8 mouse cellular contexts compared by ENCODE assay signal in genomic region chr8:83577384-83577791, GRCm38 (mm10). TPM values are rescaled to one million over a fixed set of nuclear protein-coding genes. Genes with fewer than 3 reads are reported as not detected.
DNase-seq lines count a peak whose midpoint lies in the region; ATAC-seq and TF ChIP-seq lines count a peak whose summit lies in the region.

No protein-coding gene starts in this region.

- DNase-seq in intestine, embryonic 14.5 days (ENCODE audit: low spot score) = peak; percentile 49
- DNase-seq in thymus, postnatal 14 days = peak; percentile 1
- DNase-seq in thymus, postnatal 0 days (ENCODE audit: low spot score) = no peak
- no peak for DNase-seq in right cerebral cortex, postnatal 36 days (ENCODE audit: low spot score in 2 of 2)

- WGBS in intestine, embryonic 14.5 days = 54% methylated on average over 9 of the region's 9 CpGs
- 45% methylated on average over 9 of the region's 9 CpGs for WGBS in intestine, postnatal 0 days
- WGBS in forebrain, embryonic 15.5 days = 58% methylated on average over 9 of the region's 9 CpGs
- 48% methylated on average over 9 of the region's 9 CpGs for WGBS in intestine, embryonic 16.5 days
- 55% methylated on average over 9 of the region's 9 CpGs for WGBS in stomach, embryonic 14.5 days

- no peak overlapping the region for H3K27ac ChIP-seq in intestine, embryonic 14.5 days (ENCODE audit: low read depth)
- H3K27ac ChIP-seq in intestine, postnatal 0 days (ENCODE audit: low read depth, low read length) = no peak overlapping the region
- no peak overlapping the region for H3K27ac ChIP-seq in forebrain, embryonic 15.5 days (replicated peaks)
- peak overlapping the region; percentile 48 for H3K27ac ChIP-seq in intestine, embryonic 16.5 days (ENCODE audit: low read length)
- H3K27ac ChIP-seq in stomach, embryonic 14.5 days (ENCODE audit: low read length) = 0 out of 2 replicates have a peak overlapping the region, but pooled peaks have one; percentile 7

- no peaks in the 10 kb centered on the region for H3K9me3 ChIP-seq in intestine, embryonic 14.5 days (ENCODE audit: control insufficient read depth, low read length)
- no peaks in the 10 kb centered on the region for H3K9me3 ChIP-seq in intestine, postnatal 0 days (ENCODE audit: control insufficient read depth)
- no peaks in the 10 kb centered on the region for H3K9me3 ChIP-seq in forebrain, embryonic 15.5 days
- no peaks in the 10 kb centered on the region for H3K9me3 ChIP-seq in intestine, embryonic 16.5 days (ENCODE audit: control insufficient read depth, low read length)
- no peaks in the 10 kb centered on the region for H3K9me3 ChIP-seq in stomach, embryonic 14.5 days (ENCODE audit: control insufficient read depth, low read depth, low read length)

- H3K4me1 ChIP-seq in intestine, embryonic 14.5 days (replicated peaks; ENCODE audit: control insufficient read depth, insufficient read depth, low read length) = peaks cover 19% of the 10 kb centered on the region; the same call in 1 of the 2 replicates
- peaks cover 7% of the 10 kb centered on the region; the same call in 1 of the 2 replicates for H3K4me1 ChIP-seq in intestine, postnatal 0 days (replicated peaks; ENCODE audit: control insufficient read depth, insufficient read depth, low read length)
- H3K4me1 ChIP-seq in forebrain, embryonic 15.5 days = peaks cover 44% of the 10 kb centered on the region
- H3K4me1 ChIP-seq in intestine, embryonic 16.5 days (ENCODE audit: control insufficient read depth, insufficient read depth, low read length) = peaks cover 47% of the 10 kb centered on the region
- H3K4me1 ChIP-seq in stomach, embryonic 14.5 days (ENCODE audit: control insufficient read depth, insufficient read depth, low read length) = peaks cover 25% of the 10 kb centered on the region

- TF ChIP-seq CTCF in intestine, postnatal 0 days (IDR thresholded peaks at IDR 0.05; ENCODE audit: low read depth) = no peak

- no peak overlapping the region for H3K4me3 ChIP-seq in intestine, embryonic 14.5 days (ENCODE audit: low read depth, low read length)
- no peak overlapping the region for H3K4me3 ChIP-seq in intestine, postnatal 0 days (ENCODE audit: low read depth, low read length)
- no peak overlapping the region for H3K4me3 ChIP-seq in forebrain, embryonic 15.5 days
- no peak overlapping the region for H3K4me3 ChIP-seq in intestine, embryonic 16.5 days (ENCODE audit: low read length)
- H3K4me3 ChIP-seq in stomach, embryonic 14.5 days (ENCODE audit: low read depth, low read length) = no peak overlapping the region

- H3K27me3 ChIP-seq in intestine, embryonic 14.5 days (replicated peaks; ENCODE audit: control insufficient read depth, insufficient read depth, low read length) = no peaks in the 10 kb centered on the region
- H3K27me3 ChIP-seq in intestine, postnatal 0 days (replicated peaks; ENCODE audit: control insufficient read depth, insufficient read depth, low read length) = no peaks in the 10 kb centered on the region
- H3K27me3 ChIP-seq in forebrain, embryonic 15.5 days = no peaks in the 10 kb centered on the region
- no peaks in the 10 kb centered on the region for H3K27me3 ChIP-seq in intestine, embryonic 16.5 days (replicated peaks; ENCODE audit: control insufficient read depth, insufficient read depth, low read length)
- no peaks in the 10 kb centered on the region for H3K27me3 ChIP-seq in stomach, embryonic 14.5 days (ENCODE audit: control insufficient read depth, insufficient read depth, low read length)

- H3K36me3 ChIP-seq in intestine, embryonic 14.5 days (ENCODE audit: control insufficient read depth, insufficient read depth, low read length) = peaks cover 17% of the 10 kb centered on the region
- peaks cover 15% of the 10 kb centered on the region for H3K36me3 ChIP-seq in intestine, postnatal 0 days (ENCODE audit: control insufficient read depth, insufficient read depth)
- H3K36me3 ChIP-seq in forebrain, embryonic 15.5 days = peaks cover 9% of the 10 kb centered on the region
- H3K36me3 ChIP-seq in intestine, embryonic 16.5 days (ENCODE audit: control insufficient read depth, insufficient read depth, low read length) = peaks cover 8% of the 10 kb centered on the region
- H3K36me3 ChIP-seq in stomach, embryonic 14.5 days (ENCODE audit: control insufficient read depth, insufficient read depth, low read length) = peaks cover 8% of the 10 kb centered on the region

- H3K9ac ChIP-seq in intestine, embryonic 14.5 days (ENCODE audit: low read length) = no peak overlapping the region
- no peak overlapping the region for H3K9ac ChIP-seq in intestine, postnatal 0 days (ENCODE audit: low read depth, low read length)
- H3K9ac ChIP-seq in forebrain, embryonic 15.5 days (replicated peaks) = no peak overlapping the region
- H3K9ac ChIP-seq in intestine, embryonic 16.5 days (ENCODE audit: low read depth, low read length) = 0 out of 2 replicates have a peak overlapping the region, but pooled peaks have one; percentile 33
- no peak overlapping the region for H3K9ac ChIP-seq in stomach, embryonic 14.5 days (replicated peaks; ENCODE audit: low read depth, low read length)

- H3K4me2 ChIP-seq in intestine, embryonic 14.5 days (ENCODE audit: low read length) = no peak overlapping the region
- H3K4me2 ChIP-seq in intestine, postnatal 0 days (replicated peaks; ENCODE audit: low read depth) = no peak overlapping the region
- no peak overlapping the region for H3K4me2 ChIP-seq in forebrain, embryonic 15.5 days (replicated peaks)
- no peak overlapping the region for H3K4me2 ChIP-seq in intestine, embryonic 16.5 days (ENCODE audit: low read depth, low read length)
- no peak overlapping the region for H3K4me2 ChIP-seq in stomach, embryonic 14.5 days (replicated peaks; ENCODE audit: low read depth, low read length)

- ATAC-seq in intestine, embryonic 14.5 days (replicated peaks; ENCODE audit: low FRiP score, low TSS enrichment, low read depth) = no peak
- ATAC-seq in intestine, postnatal 0 days = no peak
- peak; percentile 16; the same call in 1 of the 2 replicates for ATAC-seq in forebrain, embryonic 15.5 days (replicated peaks)
- no peak for ATAC-seq in intestine, embryonic 16.5 days
- peak; percentile 20; the same call in 1 of the 2 replicates for ATAC-seq in stomach, embryonic 14.5 days (ENCODE audit: insufficient number of reproducible peaks, insufficient read depth, low FRiP score, low read depth)

RNA-seq across cellular contexts. Expression of gene Ndufb7, which starts 10.9 kb away (rescaled TPM):
- 364 and 372 TPM in 2 replicates for polyA plus RNA-seq in intestine, embryonic 14.5 days (2014; fragmentation: Nextera tagmentation; extraction: Ambion mirVana)
- polyA plus RNA-seq in intestine, postnatal 0 days (2015; fragmentation: Nextera tagmentation; extraction: Ambion mirVana) = 579 and 585 TPM in 2 replicates
- 503 and 517 TPM in 2 replicates for polyA plus RNA-seq in thymus, postnatal 0 days (2015; fragmentation: Nextera tagmentation; extraction: Ambion mirVana)
- polyA plus RNA-seq in forebrain, embryonic 15.5 days (2015; fragmentation: Nextera tagmentation; extraction: Ambion mirVana) = 327 and 356 TPM in 2 replicates
- 418 and 429 TPM in 2 replicates for polyA plus RNA-seq in intestine, embryonic 16.5 days (2015; fragmentation: Nextera tagmentation; extraction: Ambion mirVana)
- polyA plus RNA-seq in stomach, embryonic 14.5 days (2014; fragmentation: Nextera tagmentation; extraction: Ambion mirVana) = 325 and 345 TPM in 2 replicates

RNA-seq across cellular contexts. Expression of gene Tecr, which starts 30.4 kb away (rescaled TPM):
- polyA plus RNA-seq in intestine, embryonic 14.5 days (2014; fragmentation: Nextera tagmentation; extraction: Ambion mirVana) = 660 and 684 TPM in 2 replicates
- 317 and 320 TPM in 2 replicates for polyA plus RNA-seq in intestine, postnatal 0 days (2015; fragmentation: Nextera tagmentation; extraction: Ambion mirVana)
- polyA plus RNA-seq in thymus, postnatal 0 days (2015; fragmentation: Nextera tagmentation; extraction: Ambion mirVana) = 315 and 341 TPM in 2 replicates
- 683 and 712 TPM in 2 replicates for polyA plus RNA-seq in forebrain, embryonic 15.5 days (2015; fragmentation: Nextera tagmentation; extraction: Ambion mirVana)
- polyA plus RNA-seq in intestine, embryonic 16.5 days (2015; fragmentation: Nextera tagmentation; extraction: Ambion mirVana) = 660 and 691 TPM in 2 replicates
- polyA plus RNA-seq in stomach, embryonic 14.5 days (2014; fragmentation: Nextera tagmentation; extraction: Ambion mirVana) = 629 and 635 TPM in 2 replicates

RNA-seq across cellular contexts. Expression of gene Dnajb1, which starts 30.6 kb away (rescaled TPM):
- 46.5 and 48.7 TPM in 2 replicates for polyA plus RNA-seq in intestine, embryonic 14.5 days (2014; fragmentation: Nextera tagmentation; extraction: Ambion mirVana)
- polyA plus RNA-seq in intestine, postnatal 0 days (2015; fragmentation: Nextera tagmentation; extraction: Ambion mirVana) = 26.1 and 28.8 TPM in 2 replicates
- 71.2 and 92.9 TPM in 2 replicates for polyA plus RNA-seq in thymus, postnatal 0 days (2015; fragmentation: Nextera tagmentation; extraction: Ambion mirVana)
- polyA plus RNA-seq in forebrain, embryonic 15.5 days (2015; fragmentation: Nextera tagmentation; extraction: Ambion mirVana) = 59.8 and 63.0 TPM in 2 replicates
- 46.7 and 52.0 TPM in 2 replicates for polyA plus RNA-seq in intestine, embryonic 16.5 days (2015; fragmentation: Nextera tagmentation; extraction: Ambion mirVana)
- 59.5 and 59.6 TPM in 2 replicates for polyA plus RNA-seq in stomach, embryonic 14.5 days (2014; fragmentation: Nextera tagmentation; extraction: Ambion mirVana)

RNA-seq across cellular contexts. Expression of gene Olfr370, which starts 41.8 kb away (rescaled TPM):
- polyA plus RNA-seq in intestine, embryonic 14.5 days (2014; fragmentation: Nextera tagmentation; extraction: Ambion mirVana) = not detected in 2 replicates
- polyA plus RNA-seq in intestine, postnatal 0 days (2015; fragmentation: Nextera tagmentation; extraction: Ambion mirVana) = not detected in 2 replicates
- not detected in 2 replicates for polyA plus RNA-seq in thymus, postnatal 0 days (2015; fragmentation: Nextera tagmentation; extraction: Ambion mirVana)
- 0.06 and 0.08 TPM in 2 replicates for polyA plus RNA-seq in forebrain, embryonic 15.5 days (2015; fragmentation: Nextera tagmentation; extraction: Ambion mirVana)
- not detected in 2 replicates for polyA plus RNA-seq in intestine, embryonic 16.5 days (2015; fragmentation: Nextera tagmentation; extraction: Ambion mirVana)
- not detected in 2 replicates for polyA plus RNA-seq in stomach, embryonic 14.5 days (2014; fragmentation: Nextera tagmentation; extraction: Ambion mirVana)

Comparison
In these comparisons a context has a peak if more than half of its experiments do, and no peak if none do; other contexts are left out.
1. DNase-seq: peak in intestine, embryonic 14.5 days (single experiment) and thymus, postnatal 14 days (single experiment); none in thymus, postnatal 0 days (single experiment) and right cerebral cortex, postnatal 36 days (0 of 2).
2. H3K27ac ChIP-seq: peak in intestine, embryonic 16.5 days (single experiment) and stomach, embryonic 14.5 days (single experiment); none in intestine, embryonic 14.5 days (single experiment), intestine, postnatal 0 days (single experiment) and forebrain, embryonic 15.5 days (single experiment).
3. ATAC-seq: peak in forebrain, embryonic 15.5 days (single experiment) and stomach, embryonic 14.5 days (single experiment); none in intestine, embryonic 14.5 days (single experiment), intestine, postnatal 0 days (single experiment) and intestine, embryonic 16.5 days (single experiment).